Mouse (Mus musculus) ES-Bruce4 (cell line): ENCODE results near the gene Sik3. TPM values are rescaled to one million over a fixed set of nuclear protein-coding genes. Genes with fewer than 3 reads are reported as not detected.

Experiments used
- H3K27ac ChIP-seq: 2 replicates; pipeline ENCODE4 v1.5.1; 2012; ENCODE audit warnings: low read length, inconsistent platforms; ENCODE audit not compliant: insufficient read depth
- H3K27me3 ChIP-seq: 2 replicates; pipeline ENCODE4 v1.6.1; 2012; ENCODE audit warnings: mild to moderate bottlenecking, low read length, inconsistent platforms; ENCODE audit not compliant: control insufficient read depth, poor library complexity, insufficient read depth, severe bottlenecking
- H3K36me3 ChIP-seq: 2 replicates; pipeline ENCODE4 v1.6.1; 2012; ENCODE audit warnings: inconsistent platforms, mild to moderate bottlenecking, low read length, moderate library complexity; ENCODE audit not compliant: control insufficient read depth, poor library complexity, insufficient read depth, severe bottlenecking
- H3K4me1 ChIP-seq: one replicate; pipeline ENCODE4 v1.8.1; 2011; ENCODE audit warnings: low read length; ENCODE audit not compliant: control insufficient read depth, insufficient read depth
- H3K4me3 ChIP-seq: 2 replicates; pipeline ENCODE4 v1.5.1; 2011; ENCODE audit warnings: low read depth, mild to moderate bottlenecking, low read length
- H3K9ac ChIP-seq: 2 replicates; pipeline ENCODE4 v1.6.1; 2012; ENCODE audit warnings: low read depth, mild to moderate bottlenecking, inconsistent platforms; ENCODE audit not compliant: poor library complexity, severe bottlenecking
- H3K9me3 ChIP-seq: replicated peaks from 2 replicates; pipeline ENCODE4 v1.6.1; 2012; ENCODE audit warnings: mild to moderate bottlenecking, low read length, inconsistent platforms; ENCODE audit not compliant: control insufficient read depth, poor library complexity, insufficient read depth, severe bottlenecking
- CTCF ChIP-seq: IDR thresholded peaks from one replicate; pipeline ENCODE4 v1.8.1; 2011; ENCODE audit warnings: low read depth, low read length
- EP300 ChIP-seq: IDR thresholded peaks from 2 replicates; pipeline ENCODE4 v1.6.1; 2011; ENCODE audit warnings: low read depth, low read length; ENCODE audit not compliant: insufficient read depth
- POLR2A ChIP-seq: IDR thresholded peaks from one replicate; pipeline ENCODE4 v1.8.1; 2011; ENCODE audit warnings: low read length; ENCODE audit not compliant: insufficient read depth
- polyA plus RNA-seq: library from polyadenylated mRNA; stranded (reverse); fragments of >200 nt; gene quantifications from 2 replicates; pipeline ENCODE4 v1.2.4, GENCODE M21; 2011; ENCODE audit warnings: low read depth; ENCODE audit not compliant: missing spikeins, insufficient read depth, insufficient read length

The Sik3 gene
- polyA plus RNA-seq, 1 experiment: 23.2 TPM

GRCm38 (mm10) chr9:46189381-46189780, 176.8 kb downstream of the Sik3 start:
- no peaks in the 10 kb centered on the region for H3K4me1 ChIP-seq
- TF ChIP-seq POLR2A (no peak), CTCF (peak; percentile 12), EP300 (no peak)
- no peaks in the 10 kb centered on the region for H3K27me3 ChIP-seq
- no peak overlapping the region for H3K9ac ChIP-seq
- no peaks in the 10 kb centered on the region for H3K9me3 ChIP-seq
- no peak overlapping the region for H3K4me3 ChIP-seq
- no peaks in the 10 kb centered on the region for H3K36me3 ChIP-seq
- no peak overlapping the region for H3K27ac ChIP-seq

GRCm38 (mm10) chr9:46191234-46191633, 178.6 kb downstream of the Sik3 start:
- H3K27ac ChIP-seq: no peak overlapping the region
- H3K4me1 ChIP-seq: no peaks in the 10 kb centered on the region
- H3K36me3 ChIP-seq: 0 out of 2 replicates have a peak, but pooled peaks cover 2% of the 10 kb centered on the region
- H3K9me3 ChIP-seq: no peaks in the 10 kb centered on the region
- no peak overlapping the region for H3K9ac ChIP-seq
- TF ChIP-seq EP300: no peak
- H3K27me3 ChIP-seq: no peaks in the 10 kb centered on the region
- no peak overlapping the region for H3K4me3 ChIP-seq

GRCm38 (mm10) chr9:46191644-46192043, 179.0 kb downstream of the Sik3 start:
- Histone ChIP-seq H3K4me1 (no peaks in the 10 kb centered on the region), H3K36me3 (0 out of 2 replicates have a peak, but pooled peaks cover 2% of the 10 kb centered on the region), H3K9me3 (no peaks in the 10 kb centered on the region), H3K4me3 (no peak overlapping the region), H3K27ac (no peak overlapping the region), H3K27me3 (no peaks in the 10 kb centered on the region), H3K9ac (no peak overlapping the region)
- TF ChIP-seq EP300: no peak

DNA sequence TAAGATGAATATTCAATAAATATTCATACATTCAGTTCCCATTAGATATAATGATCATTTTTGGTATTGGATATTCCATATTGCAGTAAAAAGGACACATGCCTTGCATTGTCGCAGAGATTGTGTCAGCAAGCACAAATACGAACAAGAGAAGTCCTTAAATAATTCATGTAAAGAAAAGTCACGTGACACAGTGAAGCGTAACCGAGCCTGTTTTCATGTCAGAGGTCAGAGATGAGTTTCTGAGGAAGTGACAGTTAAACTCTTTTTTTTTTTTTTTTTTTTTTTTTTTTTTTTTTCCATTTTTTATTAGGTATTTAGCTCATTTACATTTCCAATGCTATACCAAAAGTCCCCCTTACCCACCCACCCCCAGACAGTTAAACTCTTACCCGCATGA, 180.0 kb downstream of the Sik3 start:
- Histone ChIP-seq H3K4me3 (no peak overlapping the region), H3K27me3 (no peaks in the 10 kb centered on the region), H3K36me3 (0 out of 2 replicates have a peak, but pooled peaks cover 2% of the 10 kb centered on the region), H3K9ac (no peak overlapping the region), H3K27ac (no peak overlapping the region), H3K9me3 (no peaks in the 10 kb centered on the region), H3K4me1 (no peaks in the 10 kb centered on the region)
- TF ChIP-seq CTCF: no peak
- no peak for TF ChIP-seq POLR2A
- no peak for TF ChIP-seq EP300

- no peaks in the 10 kb centered on the region for H3K4me1 ChIP-seq
- H3K9ac ChIP-seq: no peak overlapping the region
- H3K27ac ChIP-seq: no peak overlapping the region
- no peak for TF ChIP-seq POLR2A
- no peak for TF ChIP-seq EP300
- no peak for TF ChIP-seq CTCF
- H3K4me3 ChIP-seq: no peak overlapping the region
- no peaks in the 10 kb centered on the region for H3K27me3 ChIP-seq
- H3K36me3 ChIP-seq: 0 out of 2 replicates have a peak, but pooled peaks cover 2% of the 10 kb centered on the region
- no peaks in the 10 kb centered on the region for H3K9me3 ChIP-seq
These were observed 182.2 kb downstream of the Sik3 start for GRCm38 (mm10) chr9:46194809-46195208.

DNA sequence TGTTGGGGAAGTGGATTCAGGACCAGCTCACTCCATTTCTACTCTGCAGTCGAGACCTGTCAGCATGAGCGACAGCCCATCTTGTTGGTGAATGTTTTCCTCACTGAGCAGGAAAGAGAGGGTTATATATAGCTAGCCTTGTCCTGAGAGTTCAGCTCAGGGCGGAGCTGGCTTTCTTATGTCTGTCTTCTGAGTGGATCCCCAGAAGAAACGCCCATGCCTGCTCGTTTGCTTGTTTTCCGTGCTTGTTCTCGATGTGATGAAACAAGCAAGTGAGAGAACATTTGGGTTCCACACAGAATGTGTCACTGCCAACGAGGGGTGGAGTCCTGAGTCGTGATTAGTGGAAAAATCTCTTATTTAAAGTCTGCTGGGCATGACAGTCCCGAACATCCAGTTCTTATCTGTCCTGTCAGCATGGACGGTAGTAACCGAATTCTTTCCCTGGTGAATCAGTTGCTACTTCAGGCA, 184.1 kb downstream of the Sik3 start:
- Histone ChIP-seq H3K27ac (no peak overlapping the region), H3K36me3 (0 out of 2 replicates have a peak, but pooled peaks cover 2% of the 10 kb centered on the region), H3K4me1 (no peaks in the 10 kb centered on the region), H3K9me3 (no peaks in the 10 kb centered on the region), H3K4me3 (no peak overlapping the region), H3K9ac (no peak overlapping the region), H3K27me3 (no peaks in the 10 kb centered on the region)
- no peak for TF ChIP-seq EP300

DNA sequence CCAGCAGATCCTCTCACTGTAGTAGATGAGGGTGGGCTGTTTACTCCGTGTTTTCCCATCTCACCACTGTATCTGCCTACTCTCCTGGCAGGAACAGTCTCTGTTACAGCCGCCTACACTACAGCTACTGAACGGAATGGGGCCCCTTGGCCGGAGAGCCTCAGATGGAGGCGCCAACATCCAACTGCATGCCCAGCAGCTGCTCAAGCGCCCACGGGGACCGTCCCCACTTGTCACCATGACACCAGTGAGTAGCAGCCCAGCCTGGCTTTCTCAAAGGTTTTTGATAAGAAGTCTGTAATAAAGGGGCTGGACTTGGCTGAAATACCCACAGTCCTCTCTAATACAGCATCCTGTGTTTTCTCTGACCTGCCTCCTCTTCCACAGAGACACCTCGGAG, 185.8 kb downstream of the Sik3 start:
- Histone ChIP-seq H3K27me3 (no peaks in the 10 kb centered on the region), H3K4me3 (no peak overlapping the region), H3K27ac (no peak overlapping the region), H3K36me3 (0 out of 2 replicates have a peak, but pooled peaks cover 2% of the 10 kb centered on the region), H3K9me3 (no peaks in the 10 kb centered on the region), H3K9ac (no peak overlapping the region), H3K4me1 (no peaks in the 10 kb centered on the region)
- TF ChIP-seq EP300 (no peak), POLR2A (no peak), CTCF (no peak)
